Mouse (Mus musculus): ENCODE data around the gene Arhgap28. TPM values are rescaled to one million over a fixed set of nuclear protein-coding genes. Genes with fewer than 3 reads are reported as not detected.

Arhgap28 gene
- total RNA-seq, 2 experiments from 2014 or later = 1.2 to 1.3 TPM

DNA sequence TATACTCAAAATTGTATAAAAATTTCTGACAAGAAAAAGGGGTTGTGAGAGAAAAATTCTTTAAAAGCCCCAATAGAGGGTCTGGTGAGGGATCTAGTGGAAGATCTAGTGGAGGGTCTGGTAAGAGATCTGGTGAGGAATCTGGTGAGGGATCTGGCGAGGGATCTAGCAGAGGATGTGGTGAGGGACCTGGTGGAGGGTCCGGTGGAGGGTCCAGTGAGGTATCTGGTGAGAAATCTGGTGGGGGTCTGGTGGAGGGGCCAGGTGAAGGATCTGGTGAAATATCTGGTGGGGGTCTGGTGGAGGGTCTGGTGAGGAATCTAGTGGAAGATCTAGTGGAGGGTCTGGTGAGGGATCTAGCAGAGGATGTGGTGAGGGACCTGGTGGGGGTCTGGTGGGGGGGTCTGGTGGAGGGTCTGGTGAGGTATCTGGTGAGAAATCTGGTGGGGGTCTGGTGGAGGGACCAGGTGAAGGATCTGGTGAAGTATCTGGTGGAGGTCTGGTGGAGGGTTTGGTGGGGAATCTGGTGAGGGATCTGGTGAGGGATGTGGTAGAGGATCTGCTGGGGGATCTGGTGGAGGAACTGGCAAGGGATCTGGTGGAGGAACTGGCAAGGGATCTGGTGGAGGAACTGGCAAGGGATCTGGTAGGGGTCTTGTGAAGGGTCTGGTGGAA lies 10.4 kb downstream of the Arhgap28 start:
- ATAC-seq (replicated peaks; ENCODE audit: poor library complexity) = no peak

- ATAC-seq (replicated peaks; ENCODE audit: poor library complexity) = no peak
Observed at GRCm38 (mm10) chr17:67989716-67990115, 14.2 kb downstream of the Arhgap28 start.

DNA sequence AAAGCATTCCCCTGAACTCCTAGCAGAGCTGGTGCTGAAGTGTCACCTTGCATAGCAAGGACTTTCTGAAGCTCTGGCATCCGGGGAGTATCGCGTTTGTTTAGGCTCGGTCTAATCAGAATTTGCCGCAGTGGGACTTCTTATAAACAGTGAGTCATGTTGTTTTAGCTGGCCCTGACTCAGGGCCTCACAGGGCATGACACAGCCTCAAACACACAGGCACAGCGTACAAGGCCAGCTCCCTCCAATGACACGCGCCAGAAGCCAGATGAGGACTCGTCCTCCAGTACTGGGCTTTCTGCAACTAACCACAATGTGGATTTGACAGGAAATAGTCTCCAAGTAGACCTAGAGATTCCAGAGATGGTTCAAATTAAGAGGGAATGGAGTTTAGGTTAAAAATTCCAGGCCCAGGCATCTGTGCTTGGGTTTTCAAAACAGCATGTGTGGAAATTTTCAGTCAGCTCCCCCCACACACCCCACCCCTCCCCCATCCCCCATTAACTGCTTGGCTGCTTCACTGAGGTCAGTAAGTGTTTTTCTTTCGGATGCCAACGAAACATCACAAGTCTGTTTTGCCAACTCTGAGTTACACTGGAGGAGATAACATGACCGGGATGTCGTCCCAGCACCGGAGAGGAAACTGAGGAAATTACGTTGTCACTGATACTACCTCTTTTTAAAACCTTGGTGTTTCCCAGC lies 14.8 kb downstream of the Arhgap28 start:
- peak; percentile 87 for ATAC-seq (replicated peaks; ENCODE audit: poor library complexity)

DNA sequence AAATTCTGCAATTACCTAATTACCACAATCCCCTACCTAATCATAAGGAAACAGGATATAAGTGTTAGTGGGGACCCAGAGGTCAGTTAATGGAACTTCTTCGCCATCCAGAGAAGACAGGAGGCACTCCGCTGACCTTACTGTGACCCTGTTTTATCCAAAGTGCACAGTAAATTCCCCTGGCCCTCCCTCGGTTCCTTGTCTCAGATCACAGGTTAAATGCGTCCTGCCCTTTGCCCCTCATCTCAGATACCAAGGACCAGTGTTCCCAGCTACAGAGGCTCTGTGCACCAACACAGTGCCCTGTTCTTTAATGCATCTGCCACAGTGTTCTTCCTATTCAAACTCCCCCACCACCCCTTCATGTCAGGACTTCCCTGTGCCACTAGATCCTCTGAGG lies 18.4 kb downstream of the Arhgap28 start:
- no peak for ATAC-seq (replicated peaks; ENCODE audit: poor library complexity)

DNA sequence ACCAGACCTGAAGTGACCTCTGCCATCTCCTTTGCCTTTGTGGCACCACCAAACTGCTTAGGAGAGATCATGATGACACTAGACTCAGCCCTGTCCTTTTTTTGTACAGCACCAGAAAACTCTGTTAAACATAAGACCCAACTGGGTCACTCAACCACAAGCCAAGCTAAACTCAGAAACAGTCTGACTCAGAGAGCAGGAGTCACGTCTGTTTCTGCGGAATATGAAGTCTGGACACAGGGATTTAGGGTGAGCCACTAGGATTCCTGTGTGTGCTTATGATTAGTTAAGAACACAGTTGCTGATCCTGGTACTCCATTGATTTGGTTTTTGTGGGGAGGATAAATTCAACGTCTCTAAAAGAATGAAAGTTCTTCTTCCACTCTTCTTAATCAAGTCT lies 23.3 kb downstream of the Arhgap28 start:
- no peak for ATAC-seq (replicated peaks; ENCODE audit: poor library complexity)

DNA sequence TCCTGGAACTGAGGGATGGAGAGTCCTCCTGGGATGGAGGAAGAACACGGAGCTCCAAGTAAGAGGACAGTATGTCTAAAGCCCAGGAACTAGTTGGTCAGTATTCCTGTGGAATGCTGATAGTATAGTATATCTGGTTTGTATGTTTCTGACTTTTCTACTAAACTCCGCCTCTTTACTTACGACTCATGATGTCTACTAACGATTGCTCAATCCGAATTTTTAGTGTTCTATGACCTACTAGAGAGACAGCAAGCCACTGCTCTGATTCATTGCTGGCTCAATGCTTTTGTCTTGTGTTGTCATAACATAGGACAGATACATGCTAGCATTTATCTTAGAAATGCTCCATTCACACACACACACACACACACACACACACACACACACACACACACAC lies 24.7 kb downstream of the Arhgap28 start:
- ATAC-seq (replicated peaks; ENCODE audit: poor library complexity) = no peak; the same call in 1 of the 2 replicates

GRCm38 (mm10) chr17:67978786-67979185 lies 25.1 kb downstream of the Arhgap28 start:
- no peak for ATAC-seq (replicated peaks; ENCODE audit: poor library complexity)

DNA sequence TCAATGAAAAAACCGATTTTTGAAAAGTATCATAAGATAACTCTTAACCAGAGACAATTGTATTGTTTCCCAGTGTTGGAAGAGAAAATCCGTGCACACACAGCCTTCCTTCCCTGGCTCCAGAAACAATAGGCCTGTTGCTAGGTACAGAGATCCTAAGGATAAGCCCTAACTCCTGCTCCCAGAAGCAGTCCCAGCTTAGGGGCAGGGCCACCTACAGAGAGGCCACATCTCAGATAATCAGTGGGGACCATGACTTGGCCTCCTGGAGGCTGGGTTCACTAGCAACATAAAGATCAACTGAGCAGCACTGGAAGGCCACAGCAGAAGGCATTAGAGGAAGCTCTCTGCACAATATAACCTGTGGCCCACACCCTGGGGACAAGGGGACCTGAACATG lies 27.5 kb downstream of the Arhgap28 start:
- 0 out of 2 replicates have a peak, but pooled peaks have one; percentile 23 for ATAC-seq (replicated peaks; ENCODE audit: poor library complexity)

- ATAC-seq (replicated peaks; ENCODE audit: poor library complexity) = no peak
Observed at GRCm38 (mm10) chr17:67976027-67976426, 27.9 kb downstream of the Arhgap28 start.

DNA sequence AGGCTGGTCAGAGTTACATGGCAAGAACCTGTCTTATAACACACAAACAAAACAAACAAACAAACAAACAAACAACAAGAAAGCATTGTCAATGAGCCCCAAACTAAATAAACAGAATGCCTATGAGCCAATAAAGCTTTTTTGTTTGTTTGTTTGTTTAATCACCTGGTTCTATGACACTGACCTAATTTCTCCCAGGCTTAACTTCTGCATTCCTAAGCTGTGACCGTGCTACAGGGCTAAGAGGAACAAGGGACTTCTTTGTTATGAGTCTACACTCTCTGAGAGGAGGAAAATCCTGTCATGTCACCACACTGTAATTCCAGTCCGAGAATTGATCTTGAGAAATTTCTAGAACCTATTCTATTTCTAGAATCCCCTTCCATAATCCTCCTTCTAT lies 29.2 kb downstream of the Arhgap28 start:
- ATAC-seq (replicated peaks; ENCODE audit: poor library complexity) = no peak

DNA sequence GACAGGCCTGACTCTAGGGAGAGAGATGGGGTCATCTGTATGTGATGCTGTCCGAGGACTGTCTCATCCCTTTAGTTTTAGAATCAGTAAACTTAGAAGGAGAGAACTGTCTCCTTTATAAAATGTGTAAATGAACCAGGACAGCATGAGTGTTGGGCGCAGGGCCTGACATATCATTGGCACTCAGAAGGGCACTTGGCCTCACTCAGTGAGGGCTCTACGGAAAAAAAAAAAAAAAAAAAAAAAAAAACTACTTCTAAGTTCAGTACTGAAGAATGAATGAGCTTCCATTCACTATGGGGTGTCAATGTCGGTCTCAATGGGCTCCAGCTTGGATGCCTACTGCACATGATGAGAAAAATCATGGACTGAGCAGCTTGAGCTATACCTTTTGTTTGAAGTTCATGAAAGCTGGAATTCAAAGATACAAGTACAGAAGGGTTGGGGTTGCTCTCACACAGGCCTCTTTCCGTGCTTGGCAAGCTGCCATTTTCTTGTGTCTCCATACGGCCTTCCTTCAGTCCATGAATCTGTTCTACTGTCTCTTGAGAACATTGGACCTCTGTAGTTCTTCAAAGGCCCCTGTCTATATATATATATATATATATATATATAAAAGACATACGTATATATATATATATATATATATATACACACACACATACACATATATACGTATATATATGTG lies 36.9 kb downstream of the Arhgap28 start:
- ATAC-seq (replicated peaks; ENCODE audit: poor library complexity) = no peak

DNA sequence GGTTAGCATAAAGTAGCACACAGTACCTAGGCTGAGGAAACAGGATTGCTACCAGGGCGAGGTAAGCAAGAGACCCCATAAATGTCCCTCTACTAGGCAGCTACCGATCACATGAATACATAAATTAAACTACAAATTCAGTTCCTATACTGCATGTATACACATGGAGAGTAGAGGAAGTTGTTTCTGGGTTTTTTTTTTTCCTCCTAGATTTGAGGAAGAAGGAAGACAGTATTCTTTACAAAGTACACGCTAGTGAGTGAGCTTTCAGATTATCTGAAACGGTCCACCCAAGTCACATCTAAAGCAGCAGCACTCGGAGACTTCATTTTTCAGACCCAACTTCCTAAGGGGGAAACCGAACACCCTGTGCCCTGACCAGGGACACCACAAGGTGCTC lies 41.1 kb downstream of the Arhgap28 start:
- 0 out of 2 replicates have a peak, but pooled peaks have one; percentile 48 for ATAC-seq (replicated peaks; ENCODE audit: poor library complexity)

DNA sequence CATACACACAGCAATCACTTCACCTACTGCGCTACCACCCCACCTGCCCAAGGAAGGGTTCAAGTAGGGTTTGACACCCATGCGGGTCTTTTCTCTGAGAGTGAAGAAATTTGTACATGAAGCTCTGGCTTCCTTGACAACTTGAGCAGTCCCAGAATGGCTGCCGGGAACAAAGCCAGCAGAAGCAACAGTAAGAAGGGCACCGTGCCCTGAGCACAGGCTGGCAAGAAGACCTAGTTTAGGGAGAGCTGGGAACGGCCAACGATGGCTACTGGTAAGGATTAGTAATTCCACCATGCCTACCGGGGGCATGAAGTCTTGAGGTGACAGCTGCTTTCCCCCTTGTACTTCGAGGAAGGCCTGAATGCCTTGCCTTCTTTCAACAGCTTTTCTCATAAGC lies 41.9 kb downstream of the Arhgap28 start:
- ATAC-seq (replicated peaks; ENCODE audit: poor library complexity) = no peak

DNA sequence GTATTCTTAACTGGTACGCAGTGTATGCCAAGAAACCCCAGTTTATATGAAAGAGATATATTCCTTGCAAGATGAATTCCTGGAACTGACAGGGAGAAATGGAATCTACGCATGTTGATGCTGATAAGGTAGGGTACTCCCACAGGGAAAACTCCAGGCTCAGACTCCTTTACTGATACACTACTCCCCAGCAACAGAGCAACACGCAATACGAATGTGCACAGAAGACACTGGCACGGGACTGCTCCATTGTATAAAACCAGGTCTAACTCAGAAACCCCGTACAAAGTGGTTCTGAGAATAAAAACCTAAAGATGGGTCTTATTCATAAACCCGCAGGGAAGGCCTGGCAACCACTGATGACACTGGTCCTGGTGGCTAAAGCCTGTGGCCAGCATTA lies 45.0 kb downstream of the Arhgap28 start:
- ATAC-seq (replicated peaks; ENCODE audit: poor library complexity) = no peak

- peak; percentile 90 for ATAC-seq (replicated peaks; ENCODE audit: poor library complexity)
Observed at GRCm38 (mm10) chr17:67957603-67958002, 46.3 kb downstream of the Arhgap28 start.

DNA sequence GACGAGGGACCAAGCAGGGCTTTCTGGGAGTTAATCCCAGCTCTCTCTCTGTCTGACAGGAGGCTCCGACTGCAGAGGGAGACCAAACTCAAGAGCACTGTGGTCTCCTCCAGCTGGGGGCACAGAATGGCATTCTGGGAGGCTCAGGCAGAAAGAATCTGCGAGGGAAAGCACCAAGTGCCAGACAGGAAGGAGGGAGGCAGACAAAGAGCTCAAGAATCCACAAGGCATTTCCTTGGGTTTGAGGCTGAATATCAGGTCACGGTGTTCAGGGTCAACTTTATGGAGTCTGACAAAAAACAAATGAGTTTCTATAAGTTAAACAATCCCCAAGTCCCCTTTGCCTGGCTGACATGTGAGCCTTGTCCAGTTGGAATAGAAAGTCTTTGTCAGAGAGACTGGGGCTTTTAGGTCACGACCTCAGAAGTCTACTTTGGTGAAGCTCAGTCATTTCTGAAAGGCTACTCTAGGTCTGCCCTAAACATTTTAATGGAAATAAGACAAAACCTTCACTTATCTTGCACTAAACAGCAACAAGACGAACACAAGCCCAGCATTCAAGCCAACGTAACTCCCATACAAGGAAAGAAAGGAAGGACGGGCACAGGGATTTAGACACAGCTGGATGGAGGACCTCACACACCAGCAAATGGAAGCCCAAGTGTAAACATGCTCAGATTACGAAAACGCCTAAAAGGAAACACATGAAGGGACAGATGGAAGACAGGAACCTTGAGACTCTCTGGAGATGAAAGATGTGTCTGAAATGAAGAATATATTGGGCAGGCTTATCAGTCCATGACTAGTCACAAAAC lies 47.8 kb downstream of the Arhgap28 start:
- ATAC-seq (replicated peaks; ENCODE audit: poor library complexity) = no peak

- ATAC-seq (replicated peaks; ENCODE audit: poor library complexity) = no peak
Observed at GRCm38 (mm10) chr17:67954961-67955360, 49.0 kb downstream of the Arhgap28 start.

DNA sequence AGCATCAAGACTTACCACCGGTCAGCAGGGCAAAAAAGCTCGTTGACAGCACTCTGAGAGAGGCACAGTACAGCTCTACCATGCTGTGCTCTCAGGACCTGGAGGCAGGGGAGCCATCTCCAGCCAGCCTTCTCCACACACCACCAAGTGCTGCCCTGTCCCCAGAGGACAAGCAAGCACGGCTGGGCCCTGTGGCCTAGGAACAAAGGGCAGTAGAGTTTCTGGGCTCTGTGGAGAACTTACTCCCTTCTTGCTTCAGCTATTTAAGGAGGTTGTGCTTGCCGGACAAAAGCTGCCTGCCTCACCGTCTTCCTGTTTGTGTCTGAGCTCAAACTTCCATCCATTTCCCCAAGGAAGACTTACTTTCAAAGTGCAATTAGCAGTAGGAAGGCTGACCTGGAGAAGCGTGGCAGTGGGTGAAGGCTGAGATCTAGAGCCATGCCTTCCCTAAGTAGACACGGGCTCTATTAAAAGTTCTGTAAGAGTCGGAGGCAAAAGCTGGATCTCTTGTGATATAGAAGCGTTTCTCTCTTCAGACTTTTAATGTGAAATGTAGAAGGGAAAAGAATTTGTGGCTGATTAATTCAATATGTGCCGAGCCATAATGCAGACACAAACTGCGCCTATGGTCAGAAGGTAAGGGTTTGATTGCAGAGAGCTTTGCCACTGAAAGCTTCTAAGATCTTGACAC lies 53.3 kb downstream of the Arhgap28 start:
- no peak for ATAC-seq (replicated peaks; ENCODE audit: poor library complexity)

DNA sequence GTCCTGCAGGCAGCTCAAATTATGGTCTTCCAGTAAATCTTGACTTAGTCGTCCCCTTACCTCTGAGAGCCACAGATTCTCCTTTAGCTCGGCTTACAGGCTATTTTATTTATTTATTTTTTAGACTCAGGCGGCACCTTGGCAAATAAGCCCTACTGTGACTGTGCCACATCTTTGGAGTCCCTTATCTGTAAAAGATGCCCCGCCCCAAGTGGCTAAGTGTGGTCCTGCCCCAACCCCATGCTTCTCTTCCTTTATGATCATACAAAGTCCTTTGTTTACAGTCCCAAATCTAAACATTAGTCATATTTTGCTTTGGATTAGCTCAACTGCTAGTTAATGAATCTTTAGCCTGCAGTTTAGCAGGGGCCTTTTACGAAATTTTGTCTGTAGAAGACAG lies 55.3 kb downstream of the Arhgap28 start:
- no peak for ATAC-seq (replicated peaks; ENCODE audit: poor library complexity)

DNA sequence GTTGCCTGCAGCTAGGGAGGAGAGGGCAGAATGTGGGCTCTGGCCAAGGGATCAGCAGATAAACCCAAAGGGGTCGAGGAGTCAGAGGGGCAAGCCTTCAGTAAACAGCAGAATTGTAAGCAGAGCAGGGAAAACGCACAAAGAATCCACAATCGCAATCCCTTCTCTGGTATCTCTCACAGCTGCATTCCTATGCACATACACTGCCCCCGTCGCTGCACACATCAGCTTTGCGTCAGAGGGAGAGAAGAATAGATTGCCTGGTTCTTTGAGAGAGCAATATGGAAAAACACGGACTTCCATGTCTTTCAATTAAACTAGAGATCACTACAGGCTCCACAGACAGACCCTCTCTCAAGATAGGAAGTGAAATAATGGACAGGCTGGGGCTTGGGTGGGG lies 58.5 kb downstream of the Arhgap28 start:
- ATAC-seq (replicated peaks; ENCODE audit: poor library complexity) = no peak

DNA sequence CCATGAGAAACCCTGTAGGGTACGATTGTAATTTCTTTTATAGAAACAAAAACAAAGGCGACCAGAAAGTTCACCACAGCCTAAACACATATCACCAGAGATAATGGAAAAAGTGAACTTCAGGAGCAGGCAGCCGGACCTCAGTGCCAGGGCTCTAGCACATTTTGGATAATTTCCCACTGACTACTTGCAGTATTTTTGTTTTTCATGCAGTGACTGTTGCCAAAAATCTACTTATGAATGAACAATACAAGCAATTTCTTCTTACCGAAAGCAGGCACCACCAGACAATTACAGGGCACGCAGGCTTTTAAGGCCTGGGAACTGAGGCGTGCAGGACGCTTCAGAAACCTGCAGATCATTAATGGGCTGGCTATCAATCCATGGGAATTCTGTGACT lies 59.7 kb downstream of the Arhgap28 start:
- ATAC-seq (replicated peaks; ENCODE audit: poor library complexity) = no peak
